Mouse (Mus musculus): ENCODE results near the gene H2-DMb1. TPM values are rescaled to one million over a fixed set of nuclear protein-coding genes. Genes with fewer than 3 reads are reported as not detected.
A peak's percentile ranks its signal among the peaks of the same experiment; 100 is the strongest.

The H2-DMb1 gene
- total RNA-seq, 2 experiments from 2014 or later: 0.16 to 0.78 TPM

DNA sequence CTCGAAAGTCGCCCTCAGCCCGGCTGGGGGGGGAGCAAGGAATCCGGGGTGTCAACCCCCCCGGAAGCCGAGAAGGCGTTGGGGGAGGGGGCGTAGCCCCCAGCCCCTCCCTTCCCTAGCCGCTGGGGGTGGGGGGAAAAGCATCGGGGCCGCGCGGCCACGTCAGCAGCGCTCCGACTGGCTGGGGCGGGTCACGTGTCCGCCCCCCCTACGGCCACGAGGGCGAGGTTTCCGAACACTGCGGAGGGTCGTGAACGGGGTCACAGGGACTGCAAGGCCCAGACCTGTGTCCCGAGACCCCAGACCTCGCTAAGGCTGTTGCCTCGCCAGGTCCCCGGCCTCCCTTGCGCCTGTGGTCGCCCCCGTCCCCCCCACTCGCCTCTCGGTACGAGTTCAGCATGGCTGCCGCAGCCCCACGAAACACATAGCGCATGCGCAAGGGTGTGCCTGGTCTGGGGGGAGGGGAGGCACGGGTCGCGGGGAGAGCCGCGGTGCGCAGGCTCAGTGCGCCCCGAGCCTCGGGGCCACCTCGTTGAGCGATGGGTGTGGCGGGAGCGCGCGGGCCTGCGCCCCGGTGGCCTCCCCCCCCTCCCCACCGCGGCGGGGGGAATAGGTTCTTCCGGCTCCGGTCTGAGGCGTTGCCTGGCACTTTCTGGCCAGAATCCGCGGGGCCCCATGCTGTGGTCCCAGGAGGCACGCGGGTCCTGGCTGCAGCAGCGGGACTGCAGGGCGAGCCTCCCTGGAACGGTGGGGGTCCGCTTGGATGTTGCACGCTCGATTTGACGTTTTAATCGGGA, 30.5 kb upstream of the H2-DMb1 start, which contains the start of gene Brd2:
Brd2 (minus strand) TSS at position 447 of the 797 bp plus-strand sequence.
- DNase-seq (ENCODE audit: low spot score): peak; percentile 98

GRCm38 (mm10) chr17:34123111-34123510, 29.8 kb upstream of the H2-DMb1 start:
- no peak for DNase-seq (ENCODE audit: low spot score)

- no peak for DNase-seq (ENCODE audit: low spot score)
Measured at GRCm38 (mm10) chr17:34123518-34123917, 29.4 kb upstream of the H2-DMb1 start.

- no peak for DNase-seq (ENCODE audit: low spot score)
Measured at GRCm38 (mm10) chr17:34124649-34125048, 28.2 kb upstream of the H2-DMb1 start.

- DNase-seq (ENCODE audit: low spot score): no peak
Measured at GRCm38 (mm10) chr17:34126826-34127420, 25.9 kb upstream of the H2-DMb1 start.

DNA sequence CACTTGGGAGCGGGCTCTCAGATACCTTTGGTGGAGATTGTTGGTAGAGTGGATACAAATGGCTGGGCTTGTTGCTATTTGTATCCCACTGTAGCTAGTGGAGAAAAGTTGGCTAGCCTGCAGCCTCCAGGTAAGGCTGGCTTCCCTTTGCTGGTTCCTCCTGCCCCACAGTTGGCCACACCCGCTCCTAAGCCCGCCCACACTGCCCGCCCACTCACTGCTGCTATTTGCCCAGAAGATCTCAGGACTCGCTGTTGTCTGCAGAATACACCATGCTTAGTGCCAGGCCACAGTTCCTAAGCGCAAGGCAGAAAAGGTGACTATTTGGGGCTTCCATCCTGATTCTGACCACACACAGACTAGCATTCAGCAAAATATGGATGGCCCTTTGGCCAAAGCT, 25.4 kb upstream of the H2-DMb1 start:
- no peak for DNase-seq (ENCODE audit: low spot score)

DNA sequence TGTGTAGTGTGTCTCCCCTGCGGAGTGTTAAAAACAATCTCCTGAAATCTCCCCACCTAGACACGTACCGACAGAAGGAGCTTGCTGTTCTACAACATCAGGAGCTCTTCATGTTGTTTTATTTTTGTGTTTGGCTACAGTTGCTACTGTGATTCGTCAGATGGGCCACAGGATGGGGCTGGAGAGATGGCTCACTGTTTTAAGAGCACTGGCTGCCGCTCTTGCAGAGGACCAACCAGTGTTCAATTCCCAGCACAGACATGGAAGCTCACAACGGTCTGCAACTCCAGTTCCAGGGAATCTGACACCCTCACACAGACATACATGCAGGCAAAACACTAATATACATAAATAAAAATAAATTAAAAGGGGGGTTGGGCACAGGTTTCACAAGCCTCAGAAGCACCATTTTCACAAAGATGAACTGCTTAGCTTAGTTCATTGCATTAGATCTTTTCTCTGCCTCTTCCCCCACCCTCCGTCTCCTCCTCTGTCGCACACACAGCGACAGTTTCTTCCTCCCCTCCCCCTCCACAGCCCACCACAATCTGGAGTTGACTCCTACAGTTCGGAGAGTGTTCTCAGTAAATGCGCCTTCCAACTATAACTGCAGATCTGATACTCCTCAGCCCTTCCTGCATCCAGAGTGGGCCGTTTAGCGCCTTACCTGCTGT, 24.5 kb upstream of the H2-DMb1 start:
- no peak for DNase-seq (ENCODE audit: low spot score)

DNA sequence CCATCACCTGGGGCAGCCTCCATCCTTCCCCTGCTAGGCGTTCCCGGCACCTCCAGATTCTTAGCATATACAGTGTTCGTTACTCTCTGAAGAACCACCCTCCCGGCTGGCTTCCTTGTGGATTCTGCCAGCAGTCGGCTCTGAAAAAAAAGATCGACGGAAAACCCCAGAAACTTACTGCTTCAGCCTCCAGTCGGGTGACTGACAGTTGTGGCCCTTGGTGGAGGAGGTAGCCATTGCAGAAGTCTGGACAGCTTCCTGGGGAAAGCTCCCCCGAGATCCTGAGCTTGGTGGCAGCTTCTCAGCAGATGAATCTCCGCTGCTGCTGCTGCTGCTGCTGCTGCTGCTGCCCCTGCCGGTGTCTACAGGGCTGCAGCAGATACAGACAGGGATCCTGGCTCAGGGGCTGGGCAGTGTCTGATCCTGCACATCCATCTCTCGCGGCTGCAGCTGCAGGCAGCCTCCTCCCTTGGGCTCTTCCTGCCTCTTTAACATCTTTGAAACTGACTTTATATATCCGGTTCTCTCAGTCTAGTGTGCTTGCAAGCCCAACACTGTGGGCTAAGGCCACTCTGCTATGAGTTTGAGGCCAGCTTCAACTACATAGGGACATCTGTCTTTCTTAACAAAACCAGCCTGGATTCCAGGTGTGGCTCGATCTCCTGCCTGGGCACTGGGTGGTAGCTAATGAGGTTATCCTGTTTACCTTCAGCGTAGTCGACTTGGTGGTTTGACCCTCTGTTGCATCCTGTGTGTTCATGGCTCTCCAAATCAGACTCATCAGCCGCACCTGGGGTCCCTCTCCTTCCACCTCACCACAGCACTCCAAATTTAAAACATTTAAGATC, 23.7 kb upstream of the H2-DMb1 start:
- DNase-seq (ENCODE audit: low spot score): no peak

- no peak for DNase-seq (ENCODE audit: low spot score)
Measured at GRCm38 (mm10) chr17:34130073-34130947, 22.6 kb upstream of the H2-DMb1 start.

- no peak for DNase-seq (ENCODE audit: low spot score)
Measured at GRCm38 (mm10) chr17:34131911-34132310, 21.0 kb upstream of the H2-DMb1 start.

- no peak for DNase-seq (ENCODE audit: low spot score)
Measured at GRCm38 (mm10) chr17:34133289-34133688, 19.6 kb upstream of the H2-DMb1 start.

DNA sequence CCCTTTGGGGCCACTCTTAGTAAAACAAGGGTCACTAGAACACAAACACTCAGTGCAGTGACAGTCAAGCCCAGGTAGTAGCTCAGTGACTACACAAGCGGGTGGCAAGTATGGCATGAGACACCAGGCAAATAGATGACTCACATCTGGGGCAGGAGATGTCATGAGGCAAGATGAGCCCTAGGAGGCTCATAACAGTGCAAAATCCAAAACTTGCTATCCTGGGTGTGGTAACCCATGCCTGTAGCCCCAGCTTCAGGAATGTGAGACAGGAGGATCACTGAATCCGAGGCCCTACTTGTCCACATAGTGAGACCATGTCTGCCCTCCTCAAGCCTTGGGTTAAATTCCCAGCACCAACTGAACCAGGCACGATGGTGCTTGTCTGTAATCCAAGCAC, 18.4 kb upstream of the H2-DMb1 start:
- DNase-seq (ENCODE audit: low spot score): no peak

DNA sequence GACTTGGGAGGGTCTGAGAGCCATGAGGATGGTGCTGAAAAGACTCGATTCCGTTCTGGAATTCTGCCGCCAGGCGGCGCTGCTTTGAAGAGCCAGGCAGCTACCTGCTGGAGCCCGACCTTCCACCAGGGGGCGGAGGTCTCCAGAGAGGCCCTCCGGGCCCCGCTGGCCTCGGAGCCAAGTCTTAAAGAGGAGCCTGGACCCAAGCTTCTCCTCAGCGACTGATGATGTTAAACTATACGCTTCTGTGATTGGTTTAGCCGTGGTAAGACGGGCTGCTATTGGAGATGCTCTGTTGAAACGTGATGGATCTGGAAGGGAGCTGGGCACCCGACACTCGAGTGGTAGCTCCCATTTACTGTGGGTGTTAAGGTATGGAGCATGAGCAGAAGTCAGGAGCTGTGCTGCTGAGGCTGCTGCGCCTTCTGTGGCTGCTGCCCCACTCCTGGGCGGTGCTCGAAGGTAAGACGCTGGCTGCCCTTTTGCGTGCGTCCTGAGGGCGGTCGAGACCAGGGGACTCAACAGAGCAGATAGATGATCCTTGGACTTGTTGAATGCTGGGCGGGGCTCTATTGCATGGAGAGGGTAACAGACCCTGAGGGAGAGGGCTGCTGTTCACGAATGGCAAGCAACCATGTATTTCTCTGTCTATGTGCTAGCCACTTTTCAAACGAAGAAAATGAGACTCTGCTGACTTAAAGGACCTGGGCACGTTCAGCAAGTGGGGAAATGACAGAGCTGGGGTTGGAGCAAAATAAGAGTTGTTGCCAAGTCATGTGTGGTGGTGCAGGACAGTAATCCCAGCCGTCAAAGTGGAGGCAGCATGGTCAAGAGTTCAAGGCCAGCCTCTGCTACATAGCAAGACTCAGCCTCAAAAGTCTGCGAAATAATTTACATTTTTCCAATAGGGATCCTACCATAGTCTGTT, 17.3 kb upstream of the H2-DMb1 start:
- DNase-seq (ENCODE audit: low spot score): peak; percentile 99

- DNase-seq (ENCODE audit: low spot score): no peak
Measured at GRCm38 (mm10) chr17:34137601-34138000, 15.3 kb upstream of the H2-DMb1 start.

GRCm38 (mm10) chr17:34138655-34139054, 14.2 kb upstream of the H2-DMb1 start:
- DNase-seq (ENCODE audit: low spot score): no peak

DNA sequence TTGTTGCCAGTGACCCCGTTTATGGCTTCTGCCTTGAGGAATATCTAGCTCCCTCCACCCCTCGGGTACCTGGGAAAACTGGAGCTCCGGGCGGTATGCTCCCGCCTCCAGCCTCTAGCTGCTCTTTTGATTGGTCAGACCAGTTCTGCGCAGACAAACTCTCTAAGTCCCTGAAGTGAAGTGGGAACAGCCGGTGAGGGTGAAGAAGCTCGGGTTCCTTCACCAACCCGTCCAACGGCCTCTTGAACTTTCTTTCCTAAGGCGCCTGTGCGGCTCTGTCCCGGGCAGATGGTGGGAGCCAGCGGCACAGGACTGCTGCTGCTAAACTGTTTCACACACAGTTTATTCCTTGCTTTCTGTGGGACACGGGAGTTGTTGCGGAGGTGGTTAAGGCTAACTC, 13.5 kb upstream of the H2-DMb1 start:
- DNase-seq (ENCODE audit: low spot score): peak; percentile 48

GRCm38 (mm10) chr17:34140240-34140639, 12.6 kb upstream of the H2-DMb1 start:
- DNase-seq (ENCODE audit: low spot score): no peak

DNA sequence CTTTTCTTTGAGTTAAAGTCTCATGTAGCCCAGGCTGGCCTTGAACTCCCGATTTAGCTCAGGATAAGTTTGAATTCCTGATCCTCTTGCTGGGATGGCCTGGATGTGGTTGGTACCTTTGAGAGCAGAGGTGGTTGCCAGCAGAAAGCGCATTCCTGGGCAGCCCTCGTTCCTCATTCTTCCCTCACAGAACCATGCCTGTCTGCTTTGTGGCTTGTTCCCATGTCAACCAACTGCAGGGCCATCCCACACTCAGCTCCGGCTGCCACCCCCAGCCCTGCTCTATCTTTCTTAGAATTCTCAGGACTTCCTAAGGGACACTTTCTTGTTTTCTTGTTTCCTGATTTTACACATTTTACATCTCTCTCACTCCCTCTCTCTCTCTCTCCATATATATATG, 11.4 kb upstream of the H2-DMb1 start:
- no peak for DNase-seq (ENCODE audit: low spot score)

DNA sequence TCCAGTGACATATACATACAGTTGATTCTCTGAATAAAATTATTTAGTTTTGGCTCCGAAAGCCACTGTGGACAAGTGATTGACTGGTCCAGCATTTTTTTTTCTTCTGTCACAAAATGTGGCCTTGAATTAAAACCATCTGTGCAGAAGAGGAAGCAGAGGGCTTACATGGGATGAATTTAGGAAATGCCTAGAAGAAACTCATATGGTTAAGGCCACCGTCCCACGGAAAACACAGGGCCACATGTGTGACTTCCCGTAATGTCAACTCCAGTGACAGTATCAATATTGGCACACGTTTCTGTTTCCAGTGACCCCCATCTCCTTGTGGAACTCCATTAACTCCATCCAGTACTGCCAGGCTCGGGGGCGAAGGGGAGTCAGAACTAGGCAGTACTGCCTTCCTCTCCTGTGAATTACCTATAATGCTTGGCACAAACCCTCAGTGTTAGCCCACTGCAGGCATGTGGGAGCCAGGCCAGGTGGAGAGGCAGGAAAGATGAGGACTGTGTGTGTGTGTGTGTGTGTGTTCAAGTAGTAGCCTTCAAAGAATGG, 10.3 kb upstream of the H2-DMb1 start:
- DNase-seq (ENCODE audit: low spot score): no peak

Measured in gastrocnemius, adult 18-20 months (tissue).